Mouse (Mus musculus): ENCODE results near the gene Tspan31. TPM values are rescaled to one million over a fixed set of nuclear protein-coding genes. Genes with fewer than 3 reads are reported as not detected.

The Tspan31 gene
- polyA plus RNA-seq (2015; fragmentation: Nextera tagmentation; extraction: Ambion mirVana) = 136 and 138 TPM in 2 replicates

GRCm38 (mm10) chr10:127070190-127071121 lies at the start of gene Tspan31:
Tspan31 (minus strand) TSS chr10:127070264.
- peak within 1 kb of the TSS; percentile 92 for H3K27ac ChIP-seq
- 0 out of 2 replicates have a peak, but pooled peaks cover 5% of the 10 kb centered on the region for H3K27me3 ChIP-seq
- H3K9me3 ChIP-seq = no peaks in the 10 kb centered on the region
- peak within 1 kb of the TSS; percentile 70 for H3K4me2 ChIP-seq (replicated peaks)
- peak; percentile 94 for ATAC-seq
- H3K4me3 ChIP-seq (replicated peaks) = peak within 1 kb of the TSS; percentile 66
- 2% methylated on average over 36 of the region's 36 CpGs for WGBS
- H3K4me1 ChIP-seq (replicated peaks) = peaks cover 39% of the 10 kb centered on the region
- H3K36me3 ChIP-seq = peaks cover 32% of the 10 kb centered on the region
- H3K9ac ChIP-seq (replicated peaks) = peak within 1 kb of the TSS; percentile 80

- no peak overlapping the region for H3K27ac ChIP-seq
- H3K27me3 ChIP-seq = no peaks in the 10 kb centered on the region
- peaks cover 31% of the 10 kb centered on the region for H3K4me1 ChIP-seq (replicated peaks)
- no peak for ATAC-seq
- H3K9me3 ChIP-seq = no peaks in the 10 kb centered on the region
- peak overlapping the region; percentile 93 for H3K4me3 ChIP-seq (replicated peaks)
- H3K4me2 ChIP-seq (replicated peaks) = no peak overlapping the region
- H3K9ac ChIP-seq (replicated peaks) = no peak overlapping the region
- peaks cover 51% of the 10 kb centered on the region for H3K36me3 ChIP-seq
- 92% methylated on average over 10 of the region's 10 CpGs for WGBS
These were observed 49.2 kb upstream of the Tspan31 start for GRCm38 (mm10) chr10:127119229-127119628.

- Histone ChIP-seq H3K27ac (no peak overlapping the region), H3K4me2 (replicated peaks) (no peak overlapping the region), H3K4me3 (replicated peaks) (no peak overlapping the region), H3K9ac (replicated peaks) (no peak overlapping the region), H3K9me3 (no peaks in the 10 kb centered on the region), H3K36me3 (peaks cover 57% of the 10 kb centered on the region), H3K27me3 (no peaks in the 10 kb centered on the region), H3K4me1 (replicated peaks) (peaks cover 31% of the 10 kb centered on the region)
- 92% methylated on average over 11 of the region's 11 CpGs for WGBS
- ATAC-seq = no peak
These were observed 48.4 kb upstream of the Tspan31 start for GRCm38 (mm10) chr10:127118470-127118869.

- H3K36me3 ChIP-seq = peaks cover 80% of the 10 kb centered on the region
- peaks cover 8% of the 10 kb centered on the region for H3K4me1 ChIP-seq (replicated peaks)
- H3K4me2 ChIP-seq (replicated peaks) = no peak overlapping the region
- H3K9me3 ChIP-seq = no peaks in the 10 kb centered on the region
- no peaks in the 10 kb centered on the region for H3K27me3 ChIP-seq
- no peak overlapping the region for H3K27ac ChIP-seq
- H3K4me3 ChIP-seq (replicated peaks) = no peak overlapping the region
- ATAC-seq = no peak
- no peak overlapping the region for H3K9ac ChIP-seq (replicated peaks)
- WGBS = 77% methylated on average over 2 of the region's 2 CpGs
These were observed 45.0 kb upstream of the Tspan31 start for GRCm38 (mm10) chr10:127115068-127115467.

DNA sequence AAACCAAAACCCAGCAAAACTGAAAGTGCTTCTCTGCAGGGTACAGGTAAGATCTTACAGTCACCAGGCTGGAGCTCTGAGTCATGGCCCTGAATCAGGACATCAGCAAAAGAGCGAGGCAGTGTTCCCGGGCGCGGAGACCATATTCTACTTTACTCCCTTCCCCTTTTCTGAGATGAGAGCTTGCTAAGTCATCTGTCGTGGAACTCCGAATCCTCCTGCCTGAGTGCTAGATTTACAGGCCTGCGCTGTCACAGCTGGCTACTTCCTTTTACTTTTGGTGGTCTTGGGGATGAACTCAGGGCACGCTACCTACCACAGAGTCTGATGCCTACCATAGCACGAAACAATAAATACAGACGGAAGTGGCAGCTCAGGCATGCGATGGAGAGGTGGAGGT lies 44.3 kb upstream of the Tspan31 start:
- H3K9ac ChIP-seq (replicated peaks) = no peak overlapping the region
- no peak for ATAC-seq
- H3K27ac ChIP-seq = no peak overlapping the region
- H3K4me2 ChIP-seq (replicated peaks) = no peak overlapping the region
- no peaks in the 10 kb centered on the region for H3K9me3 ChIP-seq
- H3K36me3 ChIP-seq = peaks cover 83% of the 10 kb centered on the region
- no peak overlapping the region for H3K4me3 ChIP-seq (replicated peaks)
- H3K4me1 ChIP-seq (replicated peaks) = 0 out of 2 replicates have a peak, but pooled peaks cover 2% of the 10 kb centered on the region
- 96% methylated on average over 11 of the region's 11 CpGs for WGBS
- H3K27me3 ChIP-seq = no peaks in the 10 kb centered on the region

DNA sequence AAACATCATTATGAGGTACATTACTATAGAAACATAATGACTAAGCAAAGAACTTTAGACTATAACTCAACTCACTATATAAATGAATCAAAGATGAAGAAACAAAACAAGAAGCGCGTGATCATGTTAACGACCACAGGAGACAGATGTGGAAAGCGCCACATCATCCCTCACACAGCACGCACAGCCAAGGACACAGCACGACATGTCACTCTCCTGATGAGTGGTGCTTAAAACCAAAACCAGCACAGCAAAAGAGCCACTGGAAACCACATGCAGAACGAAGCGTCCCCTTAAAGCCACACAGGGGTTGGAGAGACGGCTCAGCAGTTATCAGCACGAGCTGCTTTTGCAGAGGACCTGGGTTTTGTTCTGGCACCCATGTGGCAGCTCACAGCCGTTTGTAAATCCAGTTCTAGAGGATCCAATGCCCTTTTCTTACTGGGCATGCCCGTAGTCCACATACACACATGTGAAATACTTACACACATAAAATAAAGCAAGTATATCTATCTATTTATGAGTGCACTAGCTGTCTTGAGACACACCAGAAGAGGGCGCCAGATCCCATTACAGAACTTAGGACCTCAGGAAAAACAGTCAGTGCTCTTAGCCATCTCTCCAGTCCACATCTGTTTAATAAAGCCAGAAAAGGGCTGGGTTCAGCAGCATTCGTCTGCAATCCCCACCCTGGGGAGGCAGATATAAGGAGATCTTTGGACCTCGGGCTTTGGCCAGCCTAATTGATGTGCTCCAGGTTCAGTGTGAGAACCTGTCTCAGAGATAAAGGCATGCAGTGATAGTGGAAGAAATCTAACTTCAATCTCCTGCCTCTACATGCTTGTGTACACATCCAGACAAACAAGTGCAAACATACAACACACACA lies 41.2 kb upstream of the Tspan31 start:
- Histone ChIP-seq H3K36me3 (peaks cover 64% of the 10 kb centered on the region), H3K4me1 (replicated peaks) (no peaks in the 10 kb centered on the region), H3K27ac (no peak overlapping the region), H3K9ac (replicated peaks) (no peak overlapping the region), H3K4me2 (replicated peaks) (no peak overlapping the region), H3K9me3 (no peaks in the 10 kb centered on the region), H3K27me3 (no peaks in the 10 kb centered on the region), H3K4me3 (replicated peaks) (no peak overlapping the region)
- no peak for ATAC-seq
- 89% methylated on average over 15 of the region's 15 CpGs for WGBS

DNA sequence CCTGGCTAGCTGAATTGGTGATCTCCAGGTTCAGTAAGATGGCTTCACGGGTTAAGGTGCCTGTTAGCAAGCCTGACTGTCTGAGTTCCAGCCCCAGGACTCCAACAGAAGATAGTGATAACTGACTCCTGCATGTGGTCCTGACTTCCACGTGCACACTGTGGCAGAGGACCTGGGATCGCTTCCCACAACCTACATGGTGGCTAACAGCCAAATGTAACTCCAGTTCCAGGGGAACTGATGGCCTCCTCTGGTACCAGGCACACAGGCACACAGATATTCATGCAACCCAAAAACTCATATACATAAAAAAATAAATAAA lies 38.2 kb upstream of the Tspan31 start:
- H3K27me3 ChIP-seq = no peaks in the 10 kb centered on the region
- no peak for ATAC-seq
- peaks cover 64% of the 10 kb centered on the region for H3K36me3 ChIP-seq
- no peak overlapping the region for H3K4me2 ChIP-seq (replicated peaks)
- WGBS = 91% methylated on average over 3 of the region's 3 CpGs
- H3K27ac ChIP-seq = no peak overlapping the region
- H3K9me3 ChIP-seq = no peaks in the 10 kb centered on the region
- H3K9ac ChIP-seq (replicated peaks) = no peak overlapping the region
- H3K4me1 ChIP-seq (replicated peaks) = no peaks in the 10 kb centered on the region
- H3K4me3 ChIP-seq (replicated peaks) = no peak overlapping the region

- Histone ChIP-seq H3K4me3 (replicated peaks) (no peak overlapping the region), H3K27me3 (no peaks in the 10 kb centered on the region), H3K36me3 (peaks cover 60% of the 10 kb centered on the region), H3K4me2 (replicated peaks) (no peak overlapping the region), H3K4me1 (replicated peaks) (no peaks in the 10 kb centered on the region), H3K9ac (replicated peaks) (no peak overlapping the region), H3K27ac (no peak overlapping the region), H3K9me3 (no peaks in the 10 kb centered on the region)
- ATAC-seq = no peak
- 90% methylated on average over 16 of the region's 16 CpGs for WGBS
These were observed 37.6 kb upstream of the Tspan31 start for GRCm38 (mm10) chr10:127107563-127108261.

GRCm38 (mm10) chr10:127103631-127104030 lies 33.6 kb upstream of the Tspan31 start:
- peaks cover 60% of the 10 kb centered on the region for H3K36me3 ChIP-seq
- H3K27me3 ChIP-seq = no peaks in the 10 kb centered on the region
- no peak for ATAC-seq
- H3K4me2 ChIP-seq (replicated peaks) = no peak overlapping the region
- no peak overlapping the region for H3K27ac ChIP-seq
- 91% methylated on average over 7 of the region's 7 CpGs for WGBS
- H3K9me3 ChIP-seq = no peaks in the 10 kb centered on the region
- H3K9ac ChIP-seq (replicated peaks) = no peak overlapping the region
- H3K4me1 ChIP-seq (replicated peaks) = no peaks in the 10 kb centered on the region
- no peak overlapping the region for H3K4me3 ChIP-seq (replicated peaks)

DNA sequence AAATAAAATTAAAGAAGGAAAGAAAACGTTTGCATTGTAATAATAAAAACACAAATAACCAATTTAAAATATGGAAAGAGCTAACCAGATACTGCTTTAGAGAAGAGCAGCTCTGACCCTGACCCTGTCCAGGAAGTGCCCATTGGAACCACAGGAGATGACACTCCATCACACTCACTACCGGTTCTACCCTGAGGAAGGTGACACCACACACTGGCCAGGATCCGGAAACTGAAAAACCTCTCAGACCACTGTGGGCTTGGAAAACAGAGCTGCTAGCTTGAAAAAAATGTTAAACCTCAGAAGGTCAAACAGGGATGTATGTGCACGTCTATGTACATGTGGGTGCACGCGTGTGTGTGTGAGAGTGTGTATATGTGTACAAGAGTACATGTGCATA lies 31.1 kb upstream of the Tspan31 start:
- Histone ChIP-seq H3K27ac (no peak overlapping the region), H3K4me2 (replicated peaks) (no peak overlapping the region), H3K36me3 (peaks cover 71% of the 10 kb centered on the region), H3K4me3 (replicated peaks) (no peak overlapping the region), H3K9ac (replicated peaks) (no peak overlapping the region), H3K9me3 (no peaks in the 10 kb centered on the region), H3K4me1 (replicated peaks) (no peaks in the 10 kb centered on the region), H3K27me3 (no peaks in the 10 kb centered on the region)
- ATAC-seq = no peak
- 88% methylated on average over 6 of the region's 6 CpGs for WGBS

- no peak for ATAC-seq
- Histone ChIP-seq H3K27me3 (no peaks in the 10 kb centered on the region), H3K27ac (no peak overlapping the region), H3K9ac (replicated peaks) (no peak overlapping the region), H3K4me1 (replicated peaks) (no peaks in the 10 kb centered on the region), H3K4me2 (replicated peaks) (no peak overlapping the region), H3K4me3 (replicated peaks) (no peak overlapping the region), H3K9me3 (no peaks in the 10 kb centered on the region), H3K36me3 (peaks cover 73% of the 10 kb centered on the region)
- WGBS = 88% methylated on average over 8 of the region's 8 CpGs
These were observed 30.4 kb upstream of the Tspan31 start for GRCm38 (mm10) chr10:127100414-127100813.

Data from midbrain, embryonic 13.5 days (tissue).